Mouse (Mus musculus) cerebellum, postnatal 25 days (tissue): ENCODE results near the gene 3110001I22Rik.
A peak's percentile ranks its signal among the peaks of the same experiment; 100 is the strongest.
"Not testable (repeated sequence)": the region's sequence is repeated elsewhere in the genome, so short reads cannot be mapped to it uniquely, and the experiment has no call there.

ENCODE experiments used
- DNase-seq, 2 experiments: peaks; one replicate each; pipeline ENCODE4 v3.0.0; 2021; ENCODE audit warnings: mixed read lengths in 2 of 2

3110001I22Rik gene

DNA sequence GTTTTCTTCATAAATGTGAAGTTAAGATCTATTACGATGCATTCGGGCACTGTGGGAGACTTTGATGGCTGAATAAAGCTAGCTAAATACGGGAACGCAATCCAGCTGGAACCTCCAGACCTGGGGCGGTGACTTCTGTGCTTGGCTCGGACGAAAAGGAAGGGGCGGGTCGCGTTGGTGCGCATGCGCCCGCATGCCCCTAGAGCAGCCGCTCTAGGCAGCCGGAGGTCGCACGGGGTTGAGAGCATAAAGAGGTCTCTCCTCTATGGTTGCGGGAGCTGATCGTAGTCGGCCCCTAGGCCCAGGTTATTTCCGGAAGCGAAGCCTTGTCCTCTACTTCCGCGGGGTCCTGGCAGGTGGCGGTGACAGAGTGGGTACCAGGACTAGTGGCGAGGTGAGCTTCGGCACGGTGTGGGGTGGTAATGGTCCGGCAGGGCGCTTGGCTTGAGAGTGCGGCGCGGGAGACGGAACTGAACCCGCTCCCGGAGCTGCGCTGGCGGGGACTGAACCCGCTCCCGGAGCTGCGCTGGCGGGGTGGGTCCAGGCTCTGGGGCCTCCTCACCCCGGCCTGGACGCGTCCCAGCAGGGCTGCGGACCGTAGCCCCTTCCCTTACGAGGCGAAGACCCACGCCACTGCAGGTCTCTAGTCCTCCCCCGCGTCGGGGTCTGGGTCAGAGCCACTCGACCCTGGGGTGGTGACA is at the start of gene 3110001I22Rik, which contains the start of gene Bfar:
Gene 3110001I22Rik (plus strand): TSS at position 245 of the 701 bp plus-strand sequence.
Gene Bfar (plus strand): TSS at position 174 of the 701 bp plus-strand sequence.
- peak; percentile 89 to 94 for DNase-seq

GRCm38 (mm10) chr16:13628345-13628744 is 43.4 kb upstream of the 3110001I22Rik start:
- DNase-seq: peak in 1 of 2 experiments; percentile 23

DNA sequence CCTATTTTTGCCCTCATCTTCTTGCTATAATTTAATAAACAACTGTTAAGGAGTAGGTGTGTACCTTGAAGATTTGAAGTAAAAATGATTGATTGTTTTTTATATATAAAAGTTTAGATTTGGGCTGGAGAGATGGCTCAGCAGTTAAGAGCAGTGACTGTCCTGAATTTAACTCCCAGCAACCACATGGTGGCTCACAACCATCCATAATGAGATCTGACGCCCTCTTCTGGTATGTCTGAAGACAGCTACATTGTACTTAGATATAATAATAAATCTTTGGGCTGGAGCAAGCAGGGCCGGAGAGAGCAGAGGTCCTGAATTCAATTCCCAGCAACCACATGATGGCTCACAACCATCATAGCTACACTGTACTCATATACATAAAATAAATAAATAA is 33.5 kb upstream of the 3110001I22Rik start:
- DNase-seq: not testable (repeated sequence)

GRCm38 (mm10) chr16:13639508-13639907 is 32.2 kb upstream of the 3110001I22Rik start:
- no peak for DNase-seq

DNA sequence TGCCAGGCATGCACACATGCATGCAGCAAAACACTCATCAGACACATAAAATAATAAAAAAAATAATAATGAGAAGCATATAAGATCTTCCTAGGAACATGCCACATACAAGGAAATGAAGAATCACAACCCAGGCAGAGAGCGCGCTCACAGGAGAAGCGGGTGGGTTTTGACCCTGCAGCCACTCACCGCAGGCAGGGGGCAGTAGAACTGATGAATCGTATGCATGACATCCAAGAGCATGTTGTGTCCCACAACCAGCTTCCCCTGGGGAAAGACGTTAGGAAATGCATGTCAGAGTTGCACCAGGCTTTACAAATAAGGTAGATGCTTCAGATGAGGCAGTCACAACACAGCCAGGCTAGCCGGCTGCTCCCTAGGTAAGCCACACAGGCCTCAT is 31.7 kb upstream of the 3110001I22Rik start:
- DNase-seq: peak in 1 of 2 experiments; percentile 15

DNA sequence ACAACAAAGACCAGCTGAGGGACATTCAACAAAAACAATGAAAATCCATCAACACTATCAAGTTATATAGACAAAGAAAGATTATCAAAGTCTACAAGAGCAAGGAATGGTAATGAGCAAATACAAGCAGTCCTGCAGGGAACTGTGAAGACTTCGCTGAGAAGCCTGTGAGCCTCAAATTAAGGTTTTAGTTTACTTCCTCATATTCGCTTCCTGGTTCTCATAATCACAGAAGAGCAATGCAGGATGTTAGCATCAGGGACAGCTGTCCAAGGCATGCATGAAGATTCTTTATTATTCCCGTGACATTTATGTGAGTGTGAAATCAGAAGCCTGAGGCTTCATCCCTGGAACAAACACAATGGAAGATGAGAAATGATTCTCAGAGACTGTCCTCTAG is 27.3 kb upstream of the 3110001I22Rik start:
- DNase-seq: no peak

DNA sequence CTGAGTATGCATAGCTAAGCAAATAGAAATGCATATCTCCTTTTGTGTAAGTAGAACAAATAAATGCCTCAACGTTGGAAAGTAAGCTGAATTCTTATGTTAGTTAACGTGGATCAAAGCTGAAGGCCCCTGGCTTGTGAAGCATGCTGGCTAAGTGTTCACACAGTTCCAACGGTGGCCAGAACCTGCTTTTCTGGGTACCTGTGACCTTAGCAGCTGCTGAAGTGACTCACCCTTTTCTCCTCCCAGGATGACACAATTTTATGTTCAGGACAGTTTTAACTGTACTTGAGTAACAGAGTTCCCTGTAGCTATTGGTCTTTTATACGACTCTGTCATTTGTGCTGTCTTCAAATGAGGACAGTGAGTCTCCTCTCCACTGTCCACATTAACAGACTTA is 25.8 kb upstream of the 3110001I22Rik start:
- DNase-seq: no peak

GRCm38 (mm10) chr16:13658886-13659285 is 12.8 kb upstream of the 3110001I22Rik start:
- DNase-seq: no peak

DNA sequence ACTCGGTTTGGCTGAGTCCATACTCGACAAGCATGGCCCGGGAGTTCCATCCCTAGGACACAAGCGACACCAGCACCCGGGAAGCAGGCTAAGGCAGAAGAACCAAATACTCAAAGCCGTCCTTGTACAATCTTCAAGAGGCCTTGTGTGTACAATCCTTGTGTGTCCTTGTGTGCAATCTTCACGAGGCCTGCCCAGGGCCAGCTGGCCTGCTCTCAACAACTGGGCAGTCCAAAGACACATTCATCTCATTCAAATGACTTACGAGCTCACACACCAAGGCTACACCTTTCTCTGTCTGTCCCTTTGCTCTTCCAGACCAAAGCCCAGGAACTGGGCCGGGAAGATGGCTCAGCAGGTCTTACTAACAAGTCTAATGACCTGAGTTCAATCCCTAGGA is 11.0 kb upstream of the 3110001I22Rik start:
- no peak for DNase-seq

DNA sequence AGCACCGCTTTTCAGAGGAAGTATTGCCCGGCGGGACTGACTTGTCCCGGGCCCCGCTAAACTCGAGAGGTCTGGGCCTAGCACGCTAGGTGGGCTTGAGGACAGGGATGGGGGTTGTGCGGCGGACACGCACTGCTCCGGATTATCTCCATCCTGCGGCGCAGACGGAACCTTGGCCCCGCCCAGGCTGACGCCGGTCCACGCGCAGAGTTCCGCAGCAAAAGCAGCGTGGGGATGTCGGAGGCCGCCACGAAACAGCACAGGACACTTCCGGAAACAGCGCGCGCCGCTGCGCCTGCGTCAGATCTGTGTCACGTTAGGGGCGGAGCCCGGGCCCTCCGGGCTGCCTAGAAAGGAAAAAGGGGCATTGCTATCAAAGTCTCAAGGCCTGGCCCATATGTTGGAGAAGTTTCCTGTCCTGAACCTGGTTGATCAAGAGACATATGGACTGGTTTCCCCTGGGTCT is 3.8 kb upstream of the 3110001I22Rik start, which contains the start of gene Parn:
Gene Parn (minus strand): TSS at position 293 of the 466 bp plus-strand sequence.
- DNase-seq: peak; percentile 96 to 97

- peak in 1 of 2 experiments; percentile 16 for DNase-seq
These were observed 3.2 kb upstream of the 3110001I22Rik start for GRCm38 (mm10) chr16:13668402-13669108.

- DNase-seq: no peak
These were observed 2.4 kb upstream of the 3110001I22Rik start for GRCm38 (mm10) chr16:13669282-13669681.

- DNase-seq: not testable (repeated sequence)
These were observed 833 bp upstream of the 3110001I22Rik start for GRCm38 (mm10) chr16:13670896-13671295.

- DNase-seq: peak; percentile 54 to 68
These were observed 713 bp downstream of the 3110001I22Rik start for GRCm38 (mm10) chr16:13672386-13672898.

GRCm38 (mm10) chr16:13673114-13673513 is 1.4 kb downstream of the 3110001I22Rik start:
- no peak for DNase-seq

- no peak for DNase-seq
These were observed 2.8 kb downstream of the 3110001I22Rik start for GRCm38 (mm10) chr16:13674511-13674910.

GRCm38 (mm10) chr16:13678601-13679319 is 7.0 kb downstream of the 3110001I22Rik start:
- DNase-seq: no peak

DNA sequence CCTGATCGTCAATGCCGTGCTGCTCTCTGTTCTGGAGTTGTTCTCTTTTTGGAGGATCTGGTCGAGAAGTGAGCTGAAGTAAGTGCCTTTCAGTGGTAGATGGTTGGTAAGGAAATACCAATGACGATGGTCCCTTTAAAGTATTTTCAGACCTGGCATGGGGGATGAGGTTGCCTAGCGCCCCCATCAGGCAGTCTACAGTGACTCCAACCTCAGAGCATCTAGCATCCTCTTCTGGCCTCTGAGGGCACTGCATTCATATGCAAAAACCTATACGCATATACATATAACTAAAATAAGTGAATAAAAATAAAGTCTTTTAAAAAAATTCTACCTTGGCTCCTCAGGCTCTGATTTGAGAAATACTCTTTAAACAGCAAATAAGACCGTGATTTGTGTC is 27.3 kb downstream of the 3110001I22Rik start:
- no peak for DNase-seq

DNA sequence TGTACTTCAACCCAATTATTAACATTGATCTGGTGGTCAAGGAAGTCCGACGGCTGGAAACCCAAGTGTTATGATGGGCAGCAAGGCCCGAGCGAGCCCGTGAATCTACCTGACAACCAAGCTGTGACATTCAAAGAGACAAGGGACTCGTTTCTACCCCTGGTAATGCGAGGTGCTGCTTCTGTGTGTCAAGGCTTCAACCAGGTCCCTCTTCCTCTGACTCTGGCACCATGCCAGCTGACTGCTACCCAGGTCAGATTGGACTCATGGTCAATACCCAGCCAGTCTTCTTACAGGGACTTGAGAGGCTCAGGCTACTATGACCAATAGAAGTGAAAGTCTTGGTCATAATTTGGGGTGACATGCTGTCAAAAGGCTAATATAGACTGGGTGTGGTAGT is 30.5 kb downstream of the 3110001I22Rik start:
- DNase-seq: peak; percentile 17 to 20

DNA sequence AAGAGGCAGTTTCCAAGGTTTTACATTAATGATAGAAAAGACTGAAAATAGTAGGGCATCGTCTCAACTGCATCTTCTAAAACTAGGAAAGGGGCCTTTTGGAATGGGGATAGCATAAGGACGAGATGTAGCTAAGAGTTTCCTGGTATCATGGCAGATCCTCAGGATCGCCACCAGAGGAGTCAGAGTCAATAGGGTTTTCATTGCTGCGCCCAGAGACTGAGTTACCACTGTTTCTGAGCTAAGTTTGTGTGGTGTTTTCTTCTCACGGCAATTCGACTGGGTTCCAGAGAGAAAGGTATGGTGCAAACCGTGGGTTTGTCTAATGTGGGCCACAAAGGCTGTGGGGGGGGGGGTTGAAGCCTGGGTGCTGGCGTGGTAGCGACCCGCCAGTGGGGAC is 32.9 kb downstream of the 3110001I22Rik start:
- DNase-seq: no peak

- DNase-seq: no peak
These were observed 43.2 kb downstream of the 3110001I22Rik start for GRCm38 (mm10) chr16:13714910-13715309.

- no peak for DNase-seq
These were observed 45.3 kb downstream of the 3110001I22Rik start for GRCm38 (mm10) chr16:13716821-13717553.
